Mouse (Mus musculus) spleen, adult 2 months (tissue): ENCODE results near the gene Sema6d.

ENCODE experiments used
- CTCF ChIP-seq: fragments of 200-500 bp; IDR thresholded peaks from 2 replicates; pipeline ENCODE4 v1.5.1; 2011; ENCODE audit warnings: mild to moderate bottlenecking, inconsistent platforms; ENCODE audit not compliant: insufficient read depth, insufficient read length, insufficient replicate concordance; ENCODE audit errors: extremely low read depth
- POLR2A ChIP-seq: fragments of 200-500 bp; IDR thresholded peaks from 2 replicates; pipeline ENCODE4 v1.6.1; 2011; ENCODE audit warnings: low read depth, low read length, inconsistent platforms

DNA sequence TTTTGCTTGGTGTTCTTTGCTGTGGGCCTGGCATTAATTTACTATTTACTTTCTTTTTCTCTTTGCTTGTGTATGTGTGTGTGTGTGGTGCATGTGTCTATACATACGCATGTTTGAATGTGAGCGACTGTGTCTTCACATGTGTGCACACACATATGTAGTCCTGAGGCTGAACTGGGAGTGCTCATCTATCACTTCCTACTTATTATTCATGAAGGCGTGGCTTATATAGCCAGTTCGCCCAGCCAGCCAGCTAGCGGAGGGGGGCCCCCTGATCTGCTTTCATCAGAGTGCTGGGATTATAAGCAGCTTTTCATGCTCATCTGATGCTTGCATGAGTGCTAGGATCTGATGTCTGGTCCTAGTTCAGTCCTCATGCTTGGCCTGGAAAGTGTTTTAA lies 537.9 kb downstream of the Sema6d start:
- no peak for TF ChIP-seq POLR2A
- TF ChIP-seq CTCF, result no peak
